Mouse (Mus musculus): ENCODE measurements at regions not wholly inside any gene's neighbourhood (a gene's known extent, or its start where the extent isn't known, plus 50 kb on each side); places are given as distances from the start of the nearest gene placed in this dataset.

DNA sequence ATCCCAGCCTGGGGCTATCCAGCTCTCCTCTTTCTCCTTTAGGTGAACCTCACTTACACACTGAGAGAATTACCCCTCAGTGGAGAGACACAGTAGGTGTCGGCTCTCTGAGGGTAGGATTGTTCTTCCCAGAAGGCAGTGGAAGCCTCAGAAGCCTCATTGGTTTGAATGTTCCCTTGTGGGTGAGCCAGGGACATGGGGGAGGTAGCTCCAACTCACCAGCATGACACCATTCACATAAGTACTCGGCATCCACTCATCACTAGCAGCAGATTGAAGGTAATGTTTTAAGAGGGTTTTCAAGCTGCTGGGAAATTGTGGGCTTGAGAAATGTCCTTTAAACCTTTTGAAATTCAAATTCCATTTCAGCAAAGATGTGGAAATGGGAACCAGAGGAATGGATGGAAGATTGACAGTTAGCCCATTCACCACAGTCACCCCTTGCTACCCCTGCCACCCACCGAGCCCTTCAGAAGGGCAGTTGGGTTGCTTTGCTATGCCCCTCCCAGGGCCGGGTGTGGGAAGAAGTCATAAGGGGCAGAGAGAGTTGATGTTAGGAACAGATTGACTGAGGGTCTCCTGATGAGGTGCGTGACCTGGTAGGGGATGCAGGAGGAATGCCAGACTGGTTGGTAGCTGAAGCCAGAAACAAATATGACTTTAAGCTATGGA, 310.0 kb upstream of the Epha4 start:
- no peak for TF ChIP-seq CTCF (IDR thresholded peaks at IDR 0.05; ENCODE audit: borderline replicate concordance, insufficient read depth, low read depth, low read length)
- TF ChIP-seq POLR2A (IDR thresholded peaks at IDR 0.05; ENCODE audit: borderline replicate concordance, insufficient read depth, low read length): no peak
